In the genomic region with DNA sequence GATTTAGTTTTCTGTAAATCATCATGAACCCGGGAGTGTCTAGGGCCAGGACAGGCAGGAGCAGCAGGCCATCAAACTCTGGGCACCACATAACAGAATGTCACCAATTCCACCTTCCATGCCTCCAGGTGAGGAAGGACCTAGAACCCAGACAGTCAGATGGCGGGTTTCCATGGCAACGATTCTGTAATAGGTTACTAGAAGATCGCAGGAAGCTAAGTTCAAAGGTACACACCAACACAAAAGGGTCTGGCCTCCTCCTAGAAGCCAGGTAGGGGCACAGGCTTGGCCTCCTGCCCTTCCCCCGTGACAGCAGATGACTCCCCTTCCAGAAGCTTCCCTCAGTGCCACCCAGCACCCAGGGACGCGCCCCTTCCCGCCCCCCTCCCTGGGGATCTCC, we compare ENCODE assay signal across 8 mouse cellular contexts. TPM values are rescaled to one million over a fixed set of nuclear protein-coding genes. Genes with fewer than 3 reads are reported as not detected.
DNase-seq lines count a peak whose midpoint lies in the region; ATAC-seq and TF ChIP-seq lines count a peak whose summit lies in the region.

No protein-coding gene starts in this region.

- peak; percentile 7 for DNase-seq in ovary, postnatal 10 days (ENCODE audit: low spot score)
- DNase-seq in ovary, adult 18-20 months (ENCODE audit: low spot score): no peak
- DNase-seq in embryonic facial prominence, embryonic 14.5 days (ENCODE audit: low spot score): peak; percentile 67
- peak; percentile 26 for DNase-seq in heart, postnatal 14 days
- peak; percentile 52 to 70 for DNase-seq in kidney, postnatal 4 days
- no peak for DNase-seq in spleen, postnatal 4 days (ENCODE audit: low spot score in 2 of 2)

- no peak for ATAC-seq in embryonic facial prominence, embryonic 14.5 days (ENCODE audit: low read depth)
- ATAC-seq in liver, embryonic 16.5 days (ENCODE audit: low read depth): no peak

- intact Hi-C loops in heart, postnatal 14 days (cut with DNase I): loop anchor here (5.0 kb wide), 1 partner anchor 74 kb away; no protein-coding TSS in a partner anchor

- H3K36me3 ChIP-seq in embryonic facial prominence, embryonic 14.5 days (ENCODE audit: control insufficient read depth, insufficient read depth, low read length): peaks cover 12% of the 10 kb centered on the region
- no peaks in the 10 kb centered on the region for H3K36me3 ChIP-seq in liver, embryonic 16.5 days (ENCODE audit: control insufficient read depth, insufficient read depth)

- TF ChIP-seq CTCF in olfactory bulb, adult 2 months (IDR thresholded peaks at IDR 0.05; ENCODE audit: insufficient read depth, low read depth, low read length): no peak

- H3K4me2 ChIP-seq in embryonic facial prominence, embryonic 14.5 days (ENCODE audit: low read depth, low read length): peak overlapping the region; percentile 84
- H3K4me2 ChIP-seq in liver, embryonic 16.5 days (ENCODE audit: low read depth, low read length): peak overlapping the region; percentile 68

- no peaks in the 10 kb centered on the region for H3K9me3 ChIP-seq in embryonic facial prominence, embryonic 14.5 days (ENCODE audit: control insufficient read depth, low read length)
- no peaks in the 10 kb centered on the region for H3K9me3 ChIP-seq in liver, embryonic 16.5 days (replicated peaks; ENCODE audit: control insufficient read depth, low read length)

- peak overlapping the region; percentile 75 for H3K4me3 ChIP-seq in embryonic facial prominence, embryonic 14.5 days (ENCODE audit: low read depth, low read length)
- peak overlapping the region; percentile 66 for H3K4me3 ChIP-seq in liver, embryonic 16.5 days (ENCODE audit: low read depth, low read length)
- peak overlapping the region; percentile 57 for H3K4me3 ChIP-seq in olfactory bulb, adult 2 months (ENCODE audit: insufficient read depth, low read depth, low read length)

- no peak for TF ChIP-seq POLR2A in olfactory bulb, adult 2 months (IDR thresholded peaks at IDR 0.05; ENCODE audit: insufficient read depth, low read depth, low read length)

- no peaks in the 10 kb centered on the region for H3K27me3 ChIP-seq in embryonic facial prominence, embryonic 14.5 days (replicated peaks; ENCODE audit: control insufficient read depth, insufficient read depth, low read length)
- H3K27me3 ChIP-seq in liver, embryonic 16.5 days (ENCODE audit: control insufficient read depth, insufficient read depth, low read depth, low read length): no peaks in the 10 kb centered on the region

- 21% methylated on average over 5 of the region's 8 CpGs for WGBS in embryonic facial prominence, embryonic 14.5 days
- 12% methylated on average over 8 of the region's 8 CpGs for WGBS in liver, embryonic 16.5 days (ENCODE audit: insufficient replicate concordance)
- WGBS in olfactory bulb, adult 2 months: 17% methylated on average over 8 of the region's 8 CpGs

- H3K27ac ChIP-seq in embryonic facial prominence, embryonic 14.5 days (replicated peaks; ENCODE audit: low read depth, low read length): peak overlapping the region; percentile 74; the same call in 1 of the 2 replicates
- H3K27ac ChIP-seq in liver, embryonic 16.5 days (ENCODE audit: low read length): no peak overlapping the region
- H3K27ac ChIP-seq in olfactory bulb, adult 2 months (ENCODE audit: insufficient read depth, low read depth, low read length): no peak overlapping the region

- H3K9ac ChIP-seq in embryonic facial prominence, embryonic 14.5 days (ENCODE audit: low read depth, low read length): peak overlapping the region; percentile 78
- peak overlapping the region; percentile 55 for H3K9ac ChIP-seq in liver, embryonic 16.5 days (ENCODE audit: low read depth, low read length)

- H3K4me1 ChIP-seq in embryonic facial prominence, embryonic 14.5 days (ENCODE audit: control insufficient read depth, insufficient read depth, low read length): peaks cover 19% of the 10 kb centered on the region
- H3K4me1 ChIP-seq in liver, embryonic 16.5 days (ENCODE audit: control insufficient read depth, low read depth, low read length): peaks cover 4% of the 10 kb centered on the region; the same call in 1 of the 2 replicates
- H3K4me1 ChIP-seq in olfactory bulb, adult 2 months (ENCODE audit: control insufficient read depth, insufficient read depth, low read length): peaks cover 6% of the 10 kb centered on the region

RNA-seq across cellular contexts. Expression of a gene that starts 0.7 kb away (rescaled TPM):
- 22.9 and 25.5 TPM in 2 replicates for polyA plus RNA-seq in embryonic facial prominence, embryonic 14.5 days (2014; fragmentation: Nextera tagmentation; extraction: Ambion mirVana)
- total RNA-seq in heart, postnatal 14 days (2021): 10 to 100 TPM; 11.2 to 15.7 TPM
- polyA plus RNA-seq in liver, embryonic 16.5 days (2015; fragmentation: Nextera tagmentation; extraction: Ambion mirVana): 2.7 and 3.5 TPM in 2 replicates
- polyA plus RNA-seq in olfactory bulb, adult 2 months (2012; ENCODE audit: insufficient read depth, insufficient read length, low replicate concordance, missing spikeins): not detected in 2 replicates

Comparison
In these comparisons a context has a peak if more than half of its experiments do, and no peak if none do; other contexts are left out.
1. DNase-seq: peak in ovary, postnatal 10 days (single experiment), embryonic facial prominence, embryonic 14.5 days (single experiment), heart, postnatal 14 days (2 of 2) and kidney, postnatal 4 days (2 of 2); none in ovary, adult 18-20 months (single experiment) and spleen, postnatal 4 days (0 of 2).
2. Peak in every context shown above with its lines, with median percentiles within 50 percentile points of each other: H3K4me3 ChIP-seq.